Mouse (Mus musculus): ENCODE results near the gene Bpi. TPM values are rescaled to one million over a fixed set of nuclear protein-coding genes. Genes with fewer than 3 reads are reported as not detected.

Bpi gene
- polyA plus RNA-seq, 1 experiment from 2014 or later, result not detected

DNA sequence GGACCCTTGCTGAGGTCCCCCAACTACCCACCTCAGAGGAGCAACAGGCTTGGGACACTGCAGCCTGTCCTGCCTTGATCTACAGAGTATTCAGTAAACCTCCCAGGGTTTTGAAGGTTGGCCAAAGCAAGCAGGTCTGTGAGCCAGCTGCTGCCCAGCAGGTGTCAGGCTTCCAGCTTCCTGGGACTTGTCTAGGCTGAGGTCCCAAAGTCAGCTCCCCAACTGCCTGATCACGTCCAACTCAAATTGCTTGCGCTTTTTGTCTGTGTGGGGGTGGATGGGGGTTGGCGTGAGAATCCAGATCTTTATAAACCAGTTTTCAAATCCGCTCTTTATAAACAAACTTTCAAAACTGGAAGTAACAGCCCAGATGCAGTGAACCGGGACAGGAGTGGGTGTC, 32.6 kb upstream of the Bpi start:
- ATAC-seq (ENCODE audit: borderline replicate concordance, extremely low read depth, low FRiP score, low TSS enrichment), result no peak
- no peak overlapping the region for H3K9ac ChIP-seq
- no peak overlapping the region for H3K4me2 ChIP-seq
- no peak overlapping the region for H3K4me3 ChIP-seq
- no peaks in the 10 kb centered on the region for H3K9me3 ChIP-seq
- H3K27ac ChIP-seq, result no peak overlapping the region
- 43% methylated on average over 5 of the region's 5 CpGs for WGBS
- peaks cover 6% of the 10 kb centered on the region; the same call in 1 of the 2 replicates for H3K27me3 ChIP-seq
- H3K4me1 ChIP-seq, result peaks cover 31% of the 10 kb centered on the region
- no peaks in the 10 kb centered on the region for H3K36me3 ChIP-seq

DNA sequence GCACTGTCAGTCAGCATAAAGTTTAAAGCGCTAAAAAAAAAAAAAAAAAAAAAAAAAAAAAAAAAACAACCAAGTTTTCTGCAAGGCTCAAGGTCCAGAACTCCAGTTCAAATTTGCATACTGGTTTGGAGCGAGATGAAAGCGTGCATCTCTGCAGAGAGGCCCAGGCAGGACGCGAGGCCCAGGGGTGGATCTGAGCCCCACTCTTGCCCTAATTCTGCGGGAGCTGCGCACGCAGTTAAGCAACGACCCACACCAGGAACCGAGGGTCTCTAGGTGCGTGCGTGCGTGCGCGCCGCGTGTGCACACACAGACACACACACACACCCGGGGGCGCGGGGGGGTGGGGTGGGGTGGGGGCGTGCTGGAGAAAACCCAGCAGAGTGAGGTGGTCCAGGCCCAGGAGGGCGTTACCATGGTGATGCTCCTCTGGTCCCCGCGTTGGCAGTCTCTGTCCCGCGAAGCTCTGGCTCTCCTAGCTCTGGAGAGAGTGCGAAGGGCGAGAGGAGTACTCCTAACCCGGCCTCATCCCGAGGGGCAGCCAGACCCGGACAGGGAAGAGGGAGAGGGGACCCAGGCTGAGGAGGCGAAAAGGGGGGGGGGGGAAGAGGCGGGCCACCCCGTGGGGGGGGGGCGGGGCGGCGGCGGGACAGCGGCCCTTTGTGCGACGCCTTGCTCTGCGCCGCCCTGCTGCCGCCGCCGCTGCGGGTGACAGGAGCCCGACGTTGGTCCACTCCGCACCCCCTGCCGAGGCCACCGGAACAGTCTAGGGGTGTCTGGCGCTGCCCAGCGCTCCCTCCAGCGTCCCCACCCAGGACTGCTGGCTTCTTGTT, 29.0 kb upstream of the Bpi start, which contains the start of gene D630003M21Rik:
TSS of gene D630003M21Rik (minus strand) at position 553 of the 833 bp plus-strand sequence.
- under 1% methylated on average over 36 of the region's 55 CpGs for WGBS
- no peaks in the 10 kb centered on the region for H3K36me3 ChIP-seq
- H3K9ac ChIP-seq, result peak within 1 kb of the TSS; percentile 37
- no peaks in the 10 kb centered on the region for H3K9me3 ChIP-seq
- peak; percentile 73 for ATAC-seq (ENCODE audit: borderline replicate concordance, extremely low read depth, low FRiP score, low TSS enrichment)
- peaks cover 31% of the 10 kb centered on the region for H3K4me1 ChIP-seq
- H3K4me3 ChIP-seq, result peak within 1 kb of the TSS; percentile 47
- peaks cover 6% of the 10 kb centered on the region; the same call in 1 of the 2 replicates for H3K27me3 ChIP-seq
- H3K4me2 ChIP-seq, result peak within 1 kb of the TSS; percentile 95
- peak within 1 kb of the TSS; percentile 65 for H3K27ac ChIP-seq

DNA sequence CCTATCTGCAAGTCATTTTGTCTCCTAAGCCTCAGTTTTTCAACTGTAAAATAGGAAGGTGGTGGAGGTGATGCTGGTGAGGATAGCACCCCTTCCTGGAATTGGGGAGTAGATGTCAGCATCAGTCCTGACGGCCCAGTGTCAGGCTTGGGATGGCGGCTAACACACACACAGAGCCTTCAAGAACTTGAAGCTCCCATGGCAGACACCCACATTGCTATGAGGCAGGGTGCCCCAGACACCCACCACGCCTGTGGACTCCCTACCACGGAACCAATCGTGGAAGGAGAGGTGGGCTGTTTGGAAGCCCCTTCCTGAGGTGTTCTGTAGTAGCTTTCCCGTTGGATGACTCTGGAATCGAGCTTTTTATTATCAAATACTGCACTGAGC, 28.4 kb upstream of the Bpi start:
- Histone ChIP-seq H3K4me2 (peak overlapping the region; percentile 95), H3K27ac (peak overlapping the region; percentile 65), H3K4me3 (peak overlapping the region; percentile 47), H3K36me3 (no peaks in the 10 kb centered on the region), H3K27me3 (peaks cover 6% of the 10 kb centered on the region; the same call in 1 of the 2 replicates), H3K4me1 (peaks cover 31% of the 10 kb centered on the region), H3K9me3 (no peaks in the 10 kb centered on the region), H3K9ac (peak overlapping the region; percentile 37; the same call in 1 of the 2 replicates)
- no peak for ATAC-seq (ENCODE audit: borderline replicate concordance, extremely low read depth, low FRiP score, low TSS enrichment)
- WGBS, result 33% methylated on average over 7 of the region's 7 CpGs

DNA sequence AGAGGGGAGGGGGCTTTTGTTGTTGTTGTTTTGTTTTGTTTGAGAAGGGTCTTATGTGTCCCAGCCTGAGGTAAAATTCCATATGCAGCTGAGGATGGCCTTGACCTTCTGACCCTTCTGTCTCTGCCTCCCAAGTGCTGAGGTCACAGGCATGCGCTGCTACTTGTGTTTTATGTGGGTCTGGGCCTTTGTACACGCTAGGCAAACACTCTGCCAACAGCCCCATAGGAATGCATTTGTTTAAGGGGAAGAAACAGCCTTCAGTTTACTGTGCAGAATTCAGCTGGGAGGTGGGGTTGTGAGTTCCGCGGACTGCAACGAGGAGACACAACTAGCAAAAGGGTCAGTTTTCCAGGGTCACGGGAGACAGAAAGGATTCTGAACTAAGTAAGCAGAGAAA, 27.3 kb upstream of the Bpi start:
- Histone ChIP-seq H3K9me3 (no peaks in the 10 kb centered on the region), H3K9ac (no peak overlapping the region), H3K4me2 (peak overlapping the region; percentile 29), H3K27me3 (peaks cover 6% of the 10 kb centered on the region; the same call in 1 of the 2 replicates), H3K4me1 (peaks cover 31% of the 10 kb centered on the region), H3K27ac (peak overlapping the region; percentile 82), H3K4me3 (no peak overlapping the region), H3K36me3 (no peaks in the 10 kb centered on the region)
- WGBS, result 36% methylated on average over 6 of the region's 6 CpGs
- no peak for ATAC-seq (ENCODE audit: borderline replicate concordance, extremely low read depth, low FRiP score, low TSS enrichment)

DNA sequence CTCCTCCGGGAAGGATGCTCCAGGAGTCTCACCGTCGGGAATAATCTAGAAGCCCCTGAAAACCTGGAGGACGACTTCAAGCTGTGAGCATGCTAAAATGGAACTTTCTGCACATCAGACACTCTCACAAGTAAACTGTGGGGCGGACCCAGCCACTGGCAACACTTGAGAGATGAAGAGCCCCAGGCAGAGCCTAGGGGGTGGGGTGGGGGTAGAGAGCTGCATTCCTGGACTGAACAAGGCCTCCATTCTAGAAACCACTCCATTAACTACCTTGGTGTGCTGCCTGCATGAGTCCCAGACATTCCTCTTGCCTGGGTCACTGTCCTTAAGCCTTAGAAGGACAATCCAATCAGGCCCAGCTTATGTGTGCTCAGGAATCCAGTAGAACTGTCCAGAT, 26.8 kb upstream of the Bpi start:
- no peak overlapping the region for H3K9ac ChIP-seq
- ATAC-seq (ENCODE audit: borderline replicate concordance, extremely low read depth, low FRiP score, low TSS enrichment), result peak; percentile 25; the same call in 1 of the 2 replicates

DNA sequence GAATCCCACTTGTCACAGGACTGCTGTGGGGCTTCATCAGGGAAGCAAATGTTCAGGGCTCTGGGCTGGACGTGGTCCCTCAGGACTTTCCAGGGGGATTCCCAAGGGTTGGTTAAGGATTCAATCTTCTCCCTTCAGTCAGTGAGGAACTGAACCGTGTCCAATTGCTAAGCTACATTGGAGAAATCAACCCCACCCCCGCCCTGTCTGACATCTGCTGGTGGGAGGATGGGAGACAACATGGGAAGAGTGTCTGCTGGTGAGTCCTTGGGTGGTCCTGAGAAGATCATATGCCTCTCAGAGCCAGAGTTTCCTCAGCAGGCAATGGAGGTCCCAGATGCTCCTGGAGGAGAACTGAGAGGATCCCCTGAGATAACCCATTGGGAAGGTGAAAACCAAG, 25.5 kb upstream of the Bpi start:
- WGBS, result 51% methylated on average over 3 of the region's 3 CpGs
- Histone ChIP-seq H3K4me2 (no peak overlapping the region), H3K27me3 (peaks cover 6% of the 10 kb centered on the region; the same call in 1 of the 2 replicates), H3K4me1 (peaks cover 31% of the 10 kb centered on the region), H3K4me3 (no peak overlapping the region), H3K36me3 (no peaks in the 10 kb centered on the region), H3K27ac (no peak overlapping the region), H3K9ac (no peak overlapping the region), H3K9me3 (no peaks in the 10 kb centered on the region)
- no peak for ATAC-seq (ENCODE audit: borderline replicate concordance, extremely low read depth, low FRiP score, low TSS enrichment)

More for the DNA sequence above, 26.8 kb upstream of the Bpi start:
- H3K4me2 ChIP-seq, result peak overlapping the region; percentile 29
- no peaks in the 10 kb centered on the region for H3K36me3 ChIP-seq
- H3K9me3 ChIP-seq, result no peaks in the 10 kb centered on the region
- peaks cover 6% of the 10 kb centered on the region; the same call in 1 of the 2 replicates for H3K27me3 ChIP-seq
- 40% methylated on average over 5 of the region's 5 CpGs for WGBS
- H3K4me1 ChIP-seq, result peaks cover 31% of the 10 kb centered on the region
- no peak overlapping the region for H3K4me3 ChIP-seq
- H3K27ac ChIP-seq, result peak overlapping the region; percentile 82

DNA sequence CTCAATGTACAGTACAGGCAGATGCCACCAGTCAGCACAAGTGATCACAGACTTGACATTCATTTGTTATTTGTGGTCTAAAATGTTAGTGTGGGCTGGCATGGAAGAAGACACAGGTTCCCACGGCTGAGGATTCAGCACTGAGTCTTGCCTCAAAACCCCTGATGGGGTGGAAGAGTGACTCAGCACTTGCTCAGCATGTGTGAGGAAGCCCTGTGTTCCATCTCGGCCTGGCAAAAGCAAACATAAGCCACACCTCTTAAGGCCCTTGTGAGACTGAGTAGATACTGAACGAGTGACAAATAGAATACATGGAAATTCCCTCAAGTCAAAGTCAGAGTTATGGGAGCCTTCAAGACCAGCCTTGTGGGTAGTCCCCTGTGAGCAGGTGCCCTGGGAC, 24.8 kb upstream of the Bpi start:
- no peak overlapping the region for H3K9ac ChIP-seq
- 47% methylated on average over 3 of the region's 3 CpGs for WGBS

DNA sequence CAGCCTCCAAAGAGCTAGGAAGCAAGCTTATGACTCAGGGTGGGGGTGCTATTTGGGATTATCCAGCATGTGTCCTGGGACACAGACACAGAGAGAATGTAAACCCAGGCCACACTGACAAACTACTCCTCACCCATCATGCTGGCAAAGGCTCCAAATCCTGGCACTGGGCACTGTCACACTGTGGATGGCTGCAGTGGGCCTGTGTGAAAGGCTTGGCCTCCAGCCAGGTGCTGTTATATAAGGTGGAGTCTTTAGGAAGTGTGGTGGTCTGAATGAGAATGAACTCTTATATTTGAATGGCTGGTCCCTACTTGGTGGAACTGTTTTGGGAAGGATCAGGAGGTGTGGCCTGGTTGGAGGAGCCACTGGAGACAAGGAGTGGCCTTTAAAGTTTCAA, 21.2 kb upstream of the Bpi start:
- H3K27ac ChIP-seq, result no peak overlapping the region
- H3K4me1 ChIP-seq, result 0 out of 2 replicates have a peak, but pooled peaks cover under 1% of the 10 kb centered on the region
- no peak overlapping the region for H3K4me2 ChIP-seq
- H3K9me3 ChIP-seq, result no peaks in the 10 kb centered on the region
- H3K36me3 ChIP-seq, result no peaks in the 10 kb centered on the region
- no peak overlapping the region for H3K9ac ChIP-seq
- H3K27me3 ChIP-seq, result no peaks in the 10 kb centered on the region
- H3K4me3 ChIP-seq, result no peak overlapping the region
- ATAC-seq (ENCODE audit: borderline replicate concordance, extremely low read depth, low FRiP score, low TSS enrichment), result no peak

More for the DNA sequence above, 24.8 kb upstream of the Bpi start:
- Histone ChIP-seq H3K27me3 (peaks cover 6% of the 10 kb centered on the region; the same call in 1 of the 2 replicates), H3K27ac (no peak overlapping the region), H3K9me3 (no peaks in the 10 kb centered on the region), H3K4me3 (no peak overlapping the region), H3K4me2 (no peak overlapping the region), H3K4me1 (peaks cover 26% of the 10 kb centered on the region), H3K36me3 (no peaks in the 10 kb centered on the region)
- ATAC-seq (ENCODE audit: borderline replicate concordance, extremely low read depth, low FRiP score, low TSS enrichment), result no peak

DNA sequence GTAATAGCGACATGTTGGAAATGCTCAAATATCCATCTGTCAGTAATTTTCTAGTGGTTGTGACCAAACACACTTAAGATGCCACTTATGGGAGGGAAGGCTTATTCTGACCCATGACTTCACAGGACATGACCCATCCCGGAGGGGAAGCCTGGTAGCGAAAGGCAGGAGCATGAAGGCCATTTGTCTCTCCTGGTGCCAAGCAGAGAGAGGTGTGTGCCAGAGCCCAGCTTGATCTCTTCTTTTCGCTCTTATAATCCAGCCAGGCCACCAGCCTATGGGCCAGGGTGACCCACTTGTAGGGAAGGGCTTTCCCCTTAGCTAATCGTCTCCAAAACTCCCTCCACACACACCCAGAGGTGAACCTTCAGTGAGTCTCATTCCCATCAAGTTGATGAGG, 19.8 kb upstream of the Bpi start:
- Histone ChIP-seq H3K9ac (no peak overlapping the region), H3K27ac (no peak overlapping the region), H3K4me2 (no peak overlapping the region), H3K4me3 (no peak overlapping the region), H3K9me3 (no peaks in the 10 kb centered on the region), H3K4me1 (peaks cover 10% of the 10 kb centered on the region), H3K36me3 (no peaks in the 10 kb centered on the region), H3K27me3 (no peaks in the 10 kb centered on the region)
- WGBS, result 85% methylated on average over 5 of the region's 5 CpGs
- no peak for ATAC-seq (ENCODE audit: borderline replicate concordance, extremely low read depth, low FRiP score, low TSS enrichment)

DNA sequence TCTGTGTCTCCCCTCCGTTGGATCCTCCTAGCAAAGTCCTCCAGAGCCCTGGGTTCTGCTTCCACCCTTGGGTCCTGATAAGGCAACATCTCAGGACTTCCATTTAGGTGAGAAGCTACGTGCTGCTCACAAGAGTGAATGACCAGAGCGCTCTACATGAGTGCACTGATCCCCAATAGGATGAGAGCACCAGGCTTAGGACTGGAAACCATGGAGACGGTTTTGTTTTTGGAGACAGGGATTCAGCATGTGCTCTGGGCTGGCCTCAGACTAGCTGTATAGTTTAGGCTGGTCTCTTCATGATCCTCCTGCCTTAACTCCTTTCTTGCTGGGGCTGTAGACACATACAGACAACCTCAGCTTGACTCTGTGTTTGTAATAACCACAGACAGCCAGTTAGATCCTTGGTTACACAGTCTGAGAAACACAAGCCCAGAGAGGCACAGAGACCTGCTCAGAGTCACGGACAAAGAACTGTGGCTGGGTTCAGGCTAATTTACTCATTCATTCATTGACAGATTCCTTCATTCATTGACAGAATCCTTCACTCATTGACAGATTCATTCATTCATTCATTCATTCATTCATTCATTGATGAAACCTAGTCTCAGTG, 16.7 kb upstream of the Bpi start:
- no peaks in the 10 kb centered on the region for H3K9me3 ChIP-seq
- no peak overlapping the region for H3K27ac ChIP-seq
- no peak overlapping the region for H3K9ac ChIP-seq
- no peak overlapping the region for H3K4me3 ChIP-seq
- no peak for ATAC-seq (ENCODE audit: borderline replicate concordance, extremely low read depth, low FRiP score, low TSS enrichment)
- no peak overlapping the region for H3K4me2 ChIP-seq
- 75% methylated on average over 5 of the region's 5 CpGs for WGBS
- H3K4me1 ChIP-seq, result peaks cover 20% of the 10 kb centered on the region
- H3K36me3 ChIP-seq, result no peaks in the 10 kb centered on the region
- H3K27me3 ChIP-seq, result no peaks in the 10 kb centered on the region

DNA sequence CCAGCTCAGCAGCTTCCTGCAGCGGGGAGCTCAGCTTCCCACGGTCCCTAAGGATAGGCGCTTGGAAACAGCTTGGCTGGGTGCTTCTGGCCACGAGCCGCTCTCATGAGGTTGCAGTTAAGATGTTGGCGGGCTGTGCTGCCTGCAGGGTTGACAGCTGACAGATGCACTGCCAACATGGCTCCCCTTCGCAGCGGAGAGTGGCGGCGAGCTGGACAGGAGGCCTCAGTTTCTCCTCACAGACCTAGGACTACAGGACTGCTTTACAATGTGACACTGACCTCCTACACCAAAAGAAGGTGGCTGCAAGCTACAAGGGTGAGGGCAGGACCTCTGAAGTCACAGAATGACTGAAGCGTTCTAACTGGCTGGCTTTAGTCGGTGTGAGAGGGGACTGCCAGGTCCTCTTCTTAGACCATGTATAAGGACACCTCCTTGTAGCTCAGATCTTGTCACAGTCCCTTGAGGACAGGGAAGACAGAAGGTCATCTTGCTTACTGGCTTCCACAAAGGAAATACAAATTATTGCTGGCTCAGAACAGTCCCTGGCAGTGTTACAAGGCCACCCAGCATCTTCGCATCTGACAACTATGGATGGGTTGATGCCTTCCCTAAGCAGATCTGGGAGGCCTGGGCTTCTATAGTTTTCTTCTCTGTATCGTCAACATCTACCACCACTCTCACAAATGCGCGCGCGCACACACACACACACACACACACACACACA, 15.6 kb upstream of the Bpi start:
- H3K27ac ChIP-seq, result no peak overlapping the region
- no peak overlapping the region for H3K4me3 ChIP-seq
- no peak overlapping the region for H3K9ac ChIP-seq
- no peaks in the 10 kb centered on the region for H3K36me3 ChIP-seq
- H3K4me1 ChIP-seq, result peaks cover 20% of the 10 kb centered on the region
- no peaks in the 10 kb centered on the region for H3K27me3 ChIP-seq
- no peak overlapping the region for H3K4me2 ChIP-seq
- WGBS, result 68% methylated on average over 18 of the region's 18 CpGs
- H3K9me3 ChIP-seq, result no peaks in the 10 kb centered on the region
- ATAC-seq (ENCODE audit: borderline replicate concordance, extremely low read depth, low FRiP score, low TSS enrichment), result peak; percentile 69

All from lung, embryonic 15.5 days (tissue).